Mouse (Mus musculus) liver, adult 2 months (tissue): ENCODE results near the gene Cdkl2. TPM values are rescaled to one million over a fixed set of nuclear protein-coding genes. Genes with fewer than 3 reads are reported as not detected.

Experiments
- DNase-seq: peaks from one replicate; pipeline ENCODE4 v3.0.0-alpha.2; 2011; ENCODE audit warnings: low read depth, low spot score; ENCODE audit errors: extremely low read depth
- H3K27ac ChIP-seq: fragments of 200-500 bp; replicated peaks from 2 replicates; pipeline ENCODE4 v1.5.1; 2012; ENCODE audit warnings: low read depth, mild to moderate bottlenecking, control low read depth, inconsistent platforms, low read length; ENCODE audit not compliant: insufficient read depth
- H3K27me3 ChIP-seq: fragments of 200-500 bp; 2 replicates; pipeline ENCODE4 v1.6.1; 2012; ENCODE audit warnings: mild to moderate bottlenecking, moderate library complexity, low read length, inconsistent platforms; ENCODE audit not compliant: control insufficient read depth, insufficient read depth
- H3K36me3 ChIP-seq: fragments of 200-500 bp; 2 replicates; pipeline ENCODE4 v1.6.1; 2012; ENCODE audit warnings: low read length, inconsistent platforms; ENCODE audit not compliant: control insufficient read depth, insufficient read depth
- H3K4me1 ChIP-seq: fragments of 200-500 bp; 2 replicates; pipeline ENCODE4 v1.6.1; 2011; ENCODE audit warnings: low read length; ENCODE audit not compliant: control insufficient read depth, insufficient read depth
- H3K4me3 ChIP-seq: fragments of 200-500 bp; 2 replicates; pipeline ENCODE4 v1.5.1; 2011; ENCODE audit warnings: low read depth, mild to moderate bottlenecking, control low read depth, low read length, moderate library complexity; ENCODE audit not compliant: insufficient read depth
- H3K79me2 ChIP-seq: fragments of 200-500 bp; 2 replicates; pipeline ENCODE4 v1.6.1; 2012; ENCODE audit warnings: inconsistent platforms, mild to moderate bottlenecking, low read length, moderate library complexity; ENCODE audit not compliant: control insufficient read depth, insufficient read depth
- H3K9ac ChIP-seq: fragments of 200-500 bp; 2 replicates; pipeline ENCODE4 v1.6.1; 2012; ENCODE audit warnings: low read depth, mild to moderate bottlenecking, control low read depth, inconsistent platforms, low read length
- CTCF ChIP-seq: fragments of 200-500 bp; IDR thresholded peaks from 2 replicates; pipeline ENCODE4 v1.5.1; 2011; ENCODE audit warnings: low read depth, low read length, control low read depth
- POLR2A ChIP-seq: fragments of 200-500 bp; IDR thresholded peaks from 2 replicates; pipeline ENCODE4 v1.6.1; 2011; ENCODE audit warnings: low read length, control low read depth; ENCODE audit not compliant: insufficient read depth; ENCODE audit errors: extremely low read depth
- WGBS: fragments of 180-500 bp; shearing (Covaris S2); methylation state at CpG from one replicate; pipeline ENCODE4 v1.1.7; 2018; 5-methylcytosine and 5-hydroxymethylcytosine counted together
- polyA plus RNA-seq: library from polyadenylated mRNA; depleted of rRNA; stranded (reverse); fragments of >200 nt; gene quantifications from 2 replicates; pipeline ENCODE4 v1.2.3, GENCODE M21; 2012
- total RNA-seq: library from RNA; depleted of rRNA; stranded (reverse); fragments of >200 nt; gene quantifications from 2 replicates; pipeline ENCODE4 v1.2.3, GENCODE M21; 2014

Gene Cdkl2
- total and polyA plus RNA-seq, 2 experiments, result 0.69 to 3.7 TPM

GRCm38 (mm10) chr5:92011756-92012155, 31.9 kb downstream of the Cdkl2 start:
- no peak for DNase-seq
- 55% methylated on average over 7 of the region's 7 CpGs for WGBS

GRCm38 (mm10) chr5:92009827-92010226, 33.9 kb downstream of the Cdkl2 start:
- WGBS, result 71% methylated on average over 2 of the region's 2 CpGs
- no peak for DNase-seq
- H3K4me1 ChIP-seq, result no peaks in the 10 kb centered on the region
- no peak overlapping the region for H3K4me3 ChIP-seq
- no peaks in the 10 kb centered on the region for H3K27me3 ChIP-seq
- H3K36me3 ChIP-seq, result no peaks in the 10 kb centered on the region
- no peak overlapping the region for H3K27ac ChIP-seq
- no peak overlapping the region for H3K9ac ChIP-seq
- no peaks in the 10 kb centered on the region for H3K79me2 ChIP-seq
- TF ChIP-seq CTCF, result no peak
- TF ChIP-seq POLR2A, result no peak

More at GRCm38 (mm10) chr5:92011756-92012155, 31.9 kb downstream of the Cdkl2 start:
- Histone ChIP-seq H3K4me1 (no peaks in the 10 kb centered on the region), H3K79me2 (no peaks in the 10 kb centered on the region), H3K9ac (no peak overlapping the region), H3K27ac (no peak overlapping the region), H3K27me3 (no peaks in the 10 kb centered on the region), H3K4me3 (no peak overlapping the region), H3K36me3 (no peaks in the 10 kb centered on the region)
- TF ChIP-seq CTCF (no peak), POLR2A (no peak)

GRCm38 (mm10) chr5:92003011-92003410, 40.7 kb downstream of the Cdkl2 start:
- DNase-seq, result peak; percentile 25
- Histone ChIP-seq H3K9ac (no peak overlapping the region), H3K27me3 (no peaks in the 10 kb centered on the region), H3K36me3 (no peaks in the 10 kb centered on the region), H3K4me1 (no peaks in the 10 kb centered on the region), H3K4me3 (no peak overlapping the region), H3K79me2 (no peaks in the 10 kb centered on the region), H3K27ac (no peak overlapping the region)
- TF ChIP-seq CTCF (peak; percentile 21; the same call in 1 of the 2 replicates), POLR2A (no peak)
- 66% methylated on average over 2 of the region's 2 CpGs for WGBS

GRCm38 (mm10) chr5:92000770-92001169, 42.9 kb downstream of the Cdkl2 start:
- no peak for DNase-seq
- H3K27me3 ChIP-seq, result no peaks in the 10 kb centered on the region
- no peak for TF ChIP-seq CTCF
- TF ChIP-seq POLR2A, result no peak

GRCm38 (mm10) chr5:91994546-91994945, 49.1 kb downstream of the Cdkl2 start:
- Histone ChIP-seq H3K27ac (no peak overlapping the region), H3K4me1 (no peaks in the 10 kb centered on the region), H3K9ac (no peak overlapping the region), H3K79me2 (no peaks in the 10 kb centered on the region), H3K4me3 (no peak overlapping the region), H3K36me3 (no peaks in the 10 kb centered on the region), H3K27me3 (no peaks in the 10 kb centered on the region)
- DNase-seq, result no peak
- no peak for TF ChIP-seq CTCF
- TF ChIP-seq POLR2A, result no peak
- 72% methylated on average over 13 of the region's 13 CpGs for WGBS

More at GRCm38 (mm10) chr5:92000770-92001169, 42.9 kb downstream of the Cdkl2 start:
- Histone ChIP-seq H3K4me3 (no peak overlapping the region), H3K4me1 (no peaks in the 10 kb centered on the region), H3K36me3 (no peaks in the 10 kb centered on the region), H3K9ac (no peak overlapping the region), H3K27ac (no peak overlapping the region), H3K79me2 (no peaks in the 10 kb centered on the region)
- 72% methylated on average over 2 of the region's 2 CpGs for WGBS

GRCm38 (mm10) chr5:91993061-91993460, 50.6 kb downstream of the Cdkl2 start:
- Histone ChIP-seq H3K36me3 (no peaks in the 10 kb centered on the region), H3K4me1 (no peaks in the 10 kb centered on the region), H3K27ac (no peak overlapping the region), H3K27me3 (no peaks in the 10 kb centered on the region), H3K9ac (no peak overlapping the region), H3K4me3 (no peak overlapping the region), H3K79me2 (no peaks in the 10 kb centered on the region)
- TF ChIP-seq POLR2A (no peak), CTCF (no peak)
- 93% methylated on average over 2 of the region's 2 CpGs for WGBS
- no peak for DNase-seq
